Mouse (Mus musculus) thymus, postnatal 10 days (tissue): Measurements from ENCODE around the gene Hes1.

Experiments used
- DNase-seq, 2 experiments: peaks; one replicate each; pipeline ENCODE4 v3.0.0; 2021; ENCODE audit warnings: low spot score in 2 of 2

Hes1 gene

GRCm38 (mm10) chr16:30114451-30114850, 50.3 kb downstream of the Hes1 start:
- DNase-seq, result no peak
